Mouse (Mus musculus): ENCODE measurements around the gene Zfp664. TPM values are rescaled to one million over a fixed set of nuclear protein-coding genes. Genes with fewer than 3 reads are reported as not detected.
A peak's percentile ranks its signal among the peaks of the same experiment; 100 is the strongest.

Gene Zfp664
- polyA plus RNA-seq, 1 experiment: 63.2 TPM

DNA sequence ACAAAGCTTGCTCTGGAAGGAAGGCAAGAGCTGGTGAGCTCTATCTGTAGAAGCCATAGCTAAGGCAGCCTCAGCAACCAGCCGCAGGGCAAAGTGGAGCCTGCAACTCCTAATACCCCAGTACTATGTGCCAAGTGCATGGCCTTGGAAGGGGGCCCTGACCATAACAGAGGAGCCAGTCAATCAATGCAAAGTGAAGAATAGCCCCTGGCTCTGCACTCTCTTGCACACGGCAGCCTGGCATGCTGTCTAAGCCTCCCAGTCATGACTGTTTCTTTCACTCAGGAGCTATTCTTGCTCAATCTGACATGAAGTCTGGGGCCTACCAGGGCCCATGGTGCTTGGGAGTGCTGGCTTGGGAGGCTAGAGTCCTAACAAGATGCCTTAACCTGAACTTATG lies 21.8 kb upstream of the Zfp664 start:
- Histone ChIP-seq H3K4me1 (ENCODE audit: control insufficient read depth, insufficient read depth, low read length) (peaks cover 7% of the 10 kb centered on the region), H3K27ac (ENCODE audit: insufficient read depth, low read length) (no peak overlapping the region), H3K4me3 (ENCODE audit: insufficient read depth, low read length) (no peak overlapping the region)
- TF ChIP-seq CTCF (IDR thresholded peaks at IDR 0.05; ENCODE audit: extremely low read depth, insufficient read depth, low read length) (no peak), POLR2A (IDR thresholded peaks at IDR 0.05; ENCODE audit: extremely low read depth, insufficient read depth, low read length) (no peak)

DNA sequence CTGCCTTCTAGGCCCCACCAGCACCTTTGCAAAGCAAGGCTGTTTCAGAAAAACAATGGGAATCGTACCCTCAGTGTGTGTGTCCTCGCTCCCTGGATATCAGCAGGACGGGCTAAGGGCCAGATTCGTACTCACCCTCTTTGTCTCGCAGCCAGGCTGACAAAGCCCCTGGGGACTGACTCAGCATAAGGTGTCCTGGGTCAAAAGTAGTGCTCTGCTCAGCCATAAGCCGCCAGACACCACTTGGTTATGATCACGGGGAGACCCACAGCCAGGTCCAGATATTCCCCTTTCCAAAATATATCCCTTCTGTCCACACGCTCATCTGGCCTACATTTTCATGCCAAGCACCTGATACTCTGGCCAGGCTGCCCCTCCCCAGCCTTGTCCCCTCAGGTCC lies 19.1 kb upstream of the Zfp664 start:
- peaks cover 17% of the 10 kb centered on the region for H3K4me1 ChIP-seq (ENCODE audit: control insufficient read depth, insufficient read depth, low read length)
- no peak overlapping the region for H3K4me3 ChIP-seq (ENCODE audit: insufficient read depth, low read length)
- TF ChIP-seq CTCF (IDR thresholded peaks at IDR 0.05; ENCODE audit: extremely low read depth, insufficient read depth, low read length) (no peak), POLR2A (IDR thresholded peaks at IDR 0.05; ENCODE audit: extremely low read depth, insufficient read depth, low read length) (no peak)

DNA sequence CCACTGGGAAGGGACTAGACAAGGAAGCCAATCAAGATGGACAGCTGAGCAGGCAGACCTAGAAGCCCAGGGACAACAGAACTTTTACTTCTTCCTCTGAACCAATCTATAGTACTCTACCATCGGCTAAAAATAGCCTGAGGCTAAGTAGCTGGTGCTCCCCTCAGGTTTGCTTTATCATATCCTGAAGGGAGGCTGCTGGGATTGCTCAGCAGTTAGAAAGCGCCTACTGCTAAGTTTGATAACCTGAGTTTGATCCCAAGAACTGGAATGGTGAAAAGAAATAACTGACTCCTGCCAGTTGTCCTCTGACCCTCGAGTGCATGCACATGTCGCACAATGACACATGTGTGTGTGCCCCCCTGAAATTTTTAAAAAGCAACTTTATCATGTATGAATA lies 17.6 kb upstream of the Zfp664 start:
- H3K4me3 ChIP-seq (ENCODE audit: insufficient read depth, low read length): no peak overlapping the region
- H3K4me1 ChIP-seq (ENCODE audit: control insufficient read depth, insufficient read depth, low read length): peaks cover 17% of the 10 kb centered on the region
- H3K27ac ChIP-seq (ENCODE audit: insufficient read depth, low read length): no peak overlapping the region
- TF ChIP-seq CTCF (IDR thresholded peaks at IDR 0.05; ENCODE audit: extremely low read depth, insufficient read depth, low read length): no peak
- TF ChIP-seq POLR2A (IDR thresholded peaks at IDR 0.05; ENCODE audit: extremely low read depth, insufficient read depth, low read length): no peak

More for the DNA sequence above, 19.1 kb upstream of the Zfp664 start:
- H3K27ac ChIP-seq (ENCODE audit: insufficient read depth, low read length): no peak overlapping the region

DNA sequence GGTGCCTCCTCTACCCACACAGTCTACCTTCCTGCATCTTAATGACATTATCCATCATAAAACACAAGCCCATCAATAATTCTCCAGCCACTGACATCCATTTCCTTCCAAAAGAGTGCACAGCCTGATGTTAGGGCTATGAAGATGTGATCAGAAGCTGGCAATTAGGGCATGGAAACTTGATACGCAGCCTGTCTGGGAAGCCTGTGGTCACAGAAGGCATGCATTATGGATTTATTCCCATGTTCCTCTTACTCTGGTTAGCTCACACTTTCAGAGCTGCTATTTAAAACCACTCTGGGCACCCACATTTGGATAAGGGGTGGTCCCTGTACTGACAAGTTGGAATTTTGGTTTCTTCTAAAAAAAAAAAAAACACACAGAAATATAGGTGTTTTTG lies 15.5 kb upstream of the Zfp664 start:
- peaks cover 11% of the 10 kb centered on the region for H3K4me1 ChIP-seq (ENCODE audit: control insufficient read depth, insufficient read depth, low read length)

GRCm38 (mm10) chr5:124848994-124849393 lies 13.5 kb upstream of the Zfp664 start:
- peaks cover 15% of the 10 kb centered on the region for H3K4me1 ChIP-seq (ENCODE audit: control insufficient read depth, insufficient read depth, low read length)
- H3K27ac ChIP-seq (ENCODE audit: insufficient read depth, low read length): no peak overlapping the region
- TF ChIP-seq POLR2A (IDR thresholded peaks at IDR 0.05; ENCODE audit: extremely low read depth, insufficient read depth, low read length) (no peak), CTCF (IDR thresholded peaks at IDR 0.05; ENCODE audit: extremely low read depth, insufficient read depth, low read length) (no peak)
- H3K4me3 ChIP-seq (ENCODE audit: insufficient read depth, low read length): no peak overlapping the region

More for the DNA sequence above, 15.5 kb upstream of the Zfp664 start:
- Histone ChIP-seq H3K27ac (ENCODE audit: insufficient read depth, low read length) (no peak overlapping the region), H3K4me3 (ENCODE audit: insufficient read depth, low read length) (no peak overlapping the region)
- no peak for TF ChIP-seq CTCF (IDR thresholded peaks at IDR 0.05; ENCODE audit: extremely low read depth, insufficient read depth, low read length)
- TF ChIP-seq POLR2A (IDR thresholded peaks at IDR 0.05; ENCODE audit: extremely low read depth, insufficient read depth, low read length): no peak

GRCm38 (mm10) chr5:124851572-124851971 lies 10.9 kb upstream of the Zfp664 start:
- peaks cover 11% of the 10 kb centered on the region for H3K4me1 ChIP-seq (ENCODE audit: control insufficient read depth, insufficient read depth, low read length)

DNA sequence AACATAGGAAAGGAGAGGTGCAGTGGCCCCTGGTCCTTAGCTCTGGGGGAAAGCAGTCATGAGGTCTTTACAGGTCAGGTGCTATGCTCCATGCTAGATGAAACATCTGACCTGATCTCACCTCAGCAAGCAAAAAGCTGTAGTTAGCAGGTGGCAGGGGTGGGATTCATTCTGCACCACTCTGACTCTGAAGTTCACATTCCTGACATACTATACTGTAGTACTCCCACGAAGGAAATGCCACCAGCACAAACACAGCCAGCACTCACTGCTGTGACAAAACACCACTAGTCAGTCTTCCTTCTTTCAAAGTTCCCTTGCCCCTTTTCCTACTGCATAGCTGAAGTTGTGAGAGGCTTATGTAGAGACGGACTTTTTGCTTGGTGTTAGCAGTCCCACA lies 10.2 kb upstream of the Zfp664 start:
- Histone ChIP-seq H3K4me1 (ENCODE audit: control insufficient read depth, insufficient read depth, low read length) (peaks cover 7% of the 10 kb centered on the region; the same call in 1 of the 2 replicates), H3K4me3 (ENCODE audit: insufficient read depth, low read length) (no peak overlapping the region), H3K27ac (ENCODE audit: insufficient read depth, low read length) (no peak overlapping the region)
- TF ChIP-seq POLR2A (IDR thresholded peaks at IDR 0.05; ENCODE audit: extremely low read depth, insufficient read depth, low read length) (no peak), CTCF (IDR thresholded peaks at IDR 0.05; ENCODE audit: extremely low read depth, insufficient read depth, low read length) (no peak)

More at GRCm38 (mm10) chr5:124851572-124851971, 10.9 kb upstream of the Zfp664 start:
- H3K4me3 ChIP-seq (ENCODE audit: insufficient read depth, low read length): no peak overlapping the region
- TF ChIP-seq CTCF (IDR thresholded peaks at IDR 0.05; ENCODE audit: extremely low read depth, insufficient read depth, low read length) (no peak), POLR2A (IDR thresholded peaks at IDR 0.05; ENCODE audit: extremely low read depth, insufficient read depth, low read length) (no peak)
- no peak overlapping the region for H3K27ac ChIP-seq (ENCODE audit: insufficient read depth, low read length)

DNA sequence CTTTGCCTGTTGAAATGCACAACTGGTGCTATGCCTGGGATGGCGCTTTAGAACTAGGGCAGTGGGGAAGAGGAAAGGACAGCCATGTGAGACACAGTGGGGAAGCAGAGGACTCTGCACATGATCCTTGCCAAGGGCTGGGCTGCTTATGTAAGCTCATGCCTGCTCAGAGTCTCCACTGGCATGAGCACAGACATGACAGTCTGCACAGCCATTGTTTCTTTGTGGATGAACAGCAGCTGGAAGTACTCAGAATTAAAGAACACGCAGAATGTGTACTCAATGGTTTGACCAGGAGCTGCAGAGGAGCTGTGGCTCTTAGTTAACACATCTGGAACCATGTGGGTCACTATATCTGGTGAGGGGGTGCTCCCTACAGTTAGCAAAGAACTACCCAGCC lies 9.4 kb upstream of the Zfp664 start:
- TF ChIP-seq POLR2A (IDR thresholded peaks at IDR 0.05; ENCODE audit: extremely low read depth, insufficient read depth, low read length) (no peak), CTCF (IDR thresholded peaks at IDR 0.05; ENCODE audit: extremely low read depth, insufficient read depth, low read length) (no peak)
- Histone ChIP-seq H3K4me3 (ENCODE audit: insufficient read depth, low read length) (no peak overlapping the region), H3K4me1 (ENCODE audit: control insufficient read depth, insufficient read depth, low read length) (peaks cover 5% of the 10 kb centered on the region; the same call in 1 of the 2 replicates), H3K27ac (ENCODE audit: insufficient read depth, low read length) (no peak overlapping the region)

DNA sequence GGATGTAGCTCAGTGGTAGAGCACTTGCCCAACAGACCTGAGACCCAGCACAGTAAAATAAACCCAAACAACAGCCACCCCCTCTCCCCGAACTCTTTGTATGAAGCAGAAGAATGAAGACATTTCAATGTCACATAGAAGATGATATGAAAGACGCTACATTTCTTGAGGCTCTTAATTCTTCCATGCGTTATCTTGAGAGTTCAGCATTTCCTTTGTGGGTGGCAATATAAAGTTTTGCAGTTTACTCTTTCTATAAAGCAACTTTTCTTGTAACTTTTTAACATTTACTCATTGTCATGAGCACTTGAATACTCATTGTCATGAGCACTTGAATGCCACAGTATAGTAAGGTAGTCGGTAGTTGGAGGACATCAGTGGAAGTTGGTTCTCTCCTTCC lies 8.3 kb upstream of the Zfp664 start:
- no peak overlapping the region for H3K4me3 ChIP-seq (ENCODE audit: insufficient read depth, low read length)
- no peak overlapping the region for H3K27ac ChIP-seq (ENCODE audit: insufficient read depth, low read length)
- TF ChIP-seq CTCF (IDR thresholded peaks at IDR 0.05; ENCODE audit: extremely low read depth, insufficient read depth, low read length): no peak
- TF ChIP-seq POLR2A (IDR thresholded peaks at IDR 0.05; ENCODE audit: extremely low read depth, insufficient read depth, low read length): no peak
- peaks cover 8% of the 10 kb centered on the region for H3K4me1 ChIP-seq (ENCODE audit: control insufficient read depth, insufficient read depth, low read length)

GRCm38 (mm10) chr5:124860013-124860412 lies 2.5 kb upstream of the Zfp664 start:
- H3K4me1 ChIP-seq (ENCODE audit: control insufficient read depth, insufficient read depth, low read length): peaks cover 12% of the 10 kb centered on the region
- H3K27ac ChIP-seq (ENCODE audit: insufficient read depth, low read length): no peak overlapping the region
- H3K4me3 ChIP-seq (ENCODE audit: insufficient read depth, low read length): peak overlapping the region; percentile 97
- TF ChIP-seq POLR2A (IDR thresholded peaks at IDR 0.05; ENCODE audit: extremely low read depth, insufficient read depth, low read length) (no peak), CTCF (IDR thresholded peaks at IDR 0.05; ENCODE audit: extremely low read depth, insufficient read depth, low read length) (peak; percentile 68)
